Mouse (Mus musculus): ENCODE results near the gene Apof. TPM values are rescaled to one million over a fixed set of nuclear protein-coding genes. Genes with fewer than 3 reads are reported as not detected.

Apof gene
- polyA plus RNA-seq (2014; fragmentation: Illumina TruSeq; extraction: RNeasy Lipid Tissue Mini Kit (QIAGEN cat#74804); ENCODE audit: low read depth, low replicate concordance): 593 TPM

GRCm38 (mm10) chr10:128268371-128268770 is at the start of gene Apof:
Gene Apof (plus strand): TSS chr10:128268671.

DNA sequence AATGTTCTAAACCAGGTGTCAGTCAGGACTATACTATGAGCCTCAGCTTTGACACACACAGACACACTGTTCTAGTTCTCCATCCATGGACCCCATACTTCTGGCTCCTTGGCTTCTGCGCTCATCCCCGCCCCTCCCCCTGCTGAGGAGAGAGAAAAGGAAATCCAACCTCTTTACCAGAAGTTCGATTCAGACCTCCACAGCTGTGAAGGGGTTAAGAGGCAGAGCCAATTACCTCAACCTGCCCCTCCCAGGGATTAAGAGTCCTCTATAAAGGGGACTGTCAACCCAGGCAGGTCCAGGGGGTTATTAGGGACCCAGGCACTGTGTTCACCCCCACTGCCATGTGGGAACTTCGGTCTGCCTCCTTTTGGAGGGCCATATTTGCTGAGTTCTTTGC is 42.9 kb upstream of the Apof start, which contains the start of gene Mip:
Gene Mip, plus strand, starts transcription at position 301 of the 400 bp plus-strand sequence.

DNA sequence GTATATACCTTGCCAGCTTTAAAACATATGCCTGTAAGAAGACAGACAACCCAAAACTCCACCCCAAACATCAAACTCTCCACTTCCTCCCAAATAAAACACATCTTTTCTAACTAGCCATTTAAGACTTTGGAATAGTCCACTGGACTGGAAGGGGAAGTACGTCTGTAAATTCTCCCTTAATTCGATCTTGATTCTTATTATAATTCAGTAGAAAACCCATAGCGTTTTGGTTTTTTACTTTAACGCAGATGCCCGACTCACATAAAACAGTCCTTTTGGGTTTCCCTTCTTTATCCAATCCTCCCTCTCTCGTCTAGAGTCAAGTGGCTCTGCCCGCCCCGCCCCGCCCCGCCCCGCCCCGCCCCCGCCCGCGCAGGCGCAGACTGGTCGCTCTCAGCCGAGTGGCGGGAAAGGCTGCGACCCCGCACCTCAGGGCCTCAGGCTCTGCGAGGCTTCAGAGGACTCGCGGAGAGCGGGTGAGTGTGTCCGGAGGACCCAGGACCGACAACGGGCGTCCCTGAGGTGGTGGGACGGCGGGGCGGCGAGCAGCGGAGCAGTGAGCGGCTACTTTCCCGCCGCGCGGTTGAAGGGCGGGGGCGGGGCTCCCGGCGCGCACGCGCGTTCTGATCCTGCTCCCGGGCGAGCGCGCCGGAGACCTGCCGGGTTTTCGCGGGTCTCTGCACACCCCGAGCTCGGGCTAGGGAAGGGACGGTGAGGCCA is 36.6 kb upstream of the Apof start, which contains the start of gene Timeless:
Gene Timeless, plus strand, starts transcription at position 369 of the 723 bp plus-strand sequence.

DNA sequence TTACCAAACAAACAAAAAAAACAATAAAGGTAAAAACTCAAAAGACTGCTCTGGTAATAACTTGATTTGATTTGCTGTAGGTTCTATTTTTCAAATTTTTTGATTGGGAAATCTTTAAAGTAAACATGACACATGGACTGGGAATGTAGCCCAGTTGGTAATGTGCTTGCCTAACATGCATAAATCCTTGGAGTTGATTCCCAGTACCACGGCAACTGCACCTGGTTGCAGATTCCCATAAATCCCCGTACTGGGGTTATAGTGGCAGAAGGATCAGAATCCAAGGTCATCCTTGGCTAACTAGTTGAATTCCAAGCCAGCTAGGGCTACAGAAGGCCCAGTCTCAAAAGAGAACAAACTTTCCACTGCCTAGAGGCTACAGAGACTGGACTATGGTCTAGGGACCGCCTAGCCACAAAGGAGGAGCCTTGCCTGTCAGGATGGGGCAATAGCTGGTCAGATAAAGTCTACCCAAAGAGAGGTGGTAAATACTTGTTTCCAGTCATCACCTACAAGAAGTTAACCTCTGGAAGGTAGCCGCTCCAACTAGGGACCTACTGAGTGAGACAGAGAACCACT is 14.7 kb upstream of the Apof start, which contains the start of gene Apon:
Gene Apon, plus strand, starts transcription at position 420 of the 579 bp plus-strand sequence.

GRCm38 (mm10) chr10:128270287-128270841 is 1.9 kb downstream of the Apof start, which contains the start of gene Stat2:
Gene Stat2 (plus strand): TSS chr10:128270559.

DNA sequence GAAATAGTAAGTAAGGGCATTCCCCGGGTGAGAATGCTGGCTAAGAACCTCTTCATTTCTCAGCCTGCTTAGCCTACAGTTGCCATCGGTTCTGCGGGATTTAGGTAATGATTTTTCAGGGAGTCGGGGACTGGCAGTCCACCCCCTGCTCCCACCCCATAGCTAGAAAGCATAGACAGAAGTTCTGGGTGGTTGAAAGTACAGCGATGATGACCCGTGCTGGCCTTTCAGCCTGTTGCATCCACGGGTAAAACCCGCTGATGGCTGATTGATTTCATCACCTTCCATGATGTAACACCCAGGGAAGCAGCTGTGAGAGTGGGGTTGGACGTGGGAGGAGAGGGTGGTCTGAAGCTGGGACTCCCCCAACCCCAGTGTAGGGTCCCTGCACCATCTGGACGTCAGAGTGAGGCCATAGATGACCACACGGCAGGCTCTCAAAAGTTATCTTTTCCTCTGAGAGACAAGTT is 30.3 kb downstream of the Apof start, which contains the start of gene Il23a:
Gene Il23a, minus strand, starts transcription at position 51 of the 470 bp plus-strand sequence.

DNA sequence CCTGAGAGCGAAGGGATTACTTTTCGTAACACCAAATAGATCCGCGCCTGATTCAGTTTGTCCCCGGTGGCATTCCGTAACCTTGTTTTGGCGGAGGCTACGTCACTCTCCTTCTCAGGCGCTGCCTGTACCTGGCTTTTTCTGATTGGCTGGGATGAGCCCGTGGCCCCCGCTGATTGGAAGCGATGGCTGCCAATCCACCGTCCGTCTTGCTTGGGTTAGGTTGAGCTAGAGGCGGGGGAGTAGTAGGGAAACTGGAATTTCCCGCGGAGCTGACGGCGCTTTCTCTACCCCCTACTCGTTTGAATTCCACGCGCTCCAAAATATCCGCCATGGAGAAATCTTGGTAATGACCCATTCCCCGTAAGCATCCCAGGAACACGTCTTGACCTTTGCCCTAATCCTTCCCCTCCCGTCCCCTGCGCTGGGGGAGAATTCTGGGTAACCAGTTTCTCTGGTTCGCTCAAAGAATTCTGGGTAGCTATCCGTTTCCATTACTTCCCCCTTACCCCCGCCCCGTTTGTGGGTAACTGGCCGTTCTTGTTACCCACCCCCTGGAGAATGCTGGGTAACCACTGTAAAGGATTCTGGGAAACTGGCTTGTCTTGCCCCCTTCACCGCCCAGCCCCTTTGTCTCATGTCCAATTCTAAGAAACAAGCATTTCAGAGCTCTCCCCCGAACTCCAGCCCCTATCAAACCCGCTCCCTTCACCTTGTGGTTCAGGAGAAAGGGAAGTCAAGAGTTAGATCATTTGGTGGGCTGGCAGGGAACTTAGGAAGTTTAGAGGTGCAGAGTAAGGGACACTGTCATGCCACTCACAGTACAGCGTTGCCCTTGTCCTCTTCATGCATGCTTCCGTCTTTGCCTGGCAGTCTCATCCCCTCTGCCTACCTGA is 34.9 kb downstream of the Apof start, which contains the start of gene Pan2:
Gene Pan2, plus strand, starts transcription at position 210 of the 896 bp plus-strand sequence.

Other genes starting within 250 kb of the Apof start
- gene Naca, start 233.1 kb upstream of the Apof start, polyA plus RNA-seq (2014; fragmentation: Illumina TruSeq; extraction: RNeasy Lipid Tissue Mini Kit (QIAGEN cat#74804); ENCODE audit: low read depth, low replicate concordance): 612 TPM
- 279 TPM for gene Ptges3, start 209.7 kb upstream of the Apof start, polyA plus RNA-seq (2014; fragmentation: Illumina TruSeq; extraction: RNeasy Lipid Tissue Mini Kit (QIAGEN cat#74804); ENCODE audit: low read depth, low replicate concordance)
- gene Atp5b, start 185.4 kb upstream of the Apof start, polyA plus RNA-seq (2014; fragmentation: Illumina TruSeq; extraction: RNeasy Lipid Tissue Mini Kit (QIAGEN cat#74804); ENCODE audit: low read depth, low replicate concordance): 730 TPM
- 5.9 TPM for gene Baz2a, start 177.1 kb upstream of the Apof start, polyA plus RNA-seq (2014; fragmentation: Illumina TruSeq; extraction: RNeasy Lipid Tissue Mini Kit (QIAGEN cat#74804); ENCODE audit: low read depth, low replicate concordance)
- gene Rbms2, start 88.4 kb upstream of the Apof start, polyA plus RNA-seq (2014; fragmentation: Illumina TruSeq; extraction: RNeasy Lipid Tissue Mini Kit (QIAGEN cat#74804); ENCODE audit: low read depth, low replicate concordance): 5.7 TPM
- gene Gls2, start 74.2 kb upstream of the Apof start, polyA plus RNA-seq (2014; fragmentation: Illumina TruSeq; extraction: RNeasy Lipid Tissue Mini Kit (QIAGEN cat#74804); ENCODE audit: low read depth, low replicate concordance): 171 TPM
- 23.2 TPM for gene Spryd4, start 56.9 kb upstream of the Apof start, polyA plus RNA-seq (2014; fragmentation: Illumina TruSeq; extraction: RNeasy Lipid Tissue Mini Kit (QIAGEN cat#74804); ENCODE audit: low read depth, low replicate concordance)
- gene Mip, start 42.8 kb upstream of the Apof start, polyA plus RNA-seq (2014; fragmentation: Illumina TruSeq; extraction: RNeasy Lipid Tissue Mini Kit (QIAGEN cat#74804); ENCODE audit: low read depth, low replicate concordance): not detected
- 0.69 TPM for gene Timeless, start 36.6 kb upstream of the Apof start, polyA plus RNA-seq (2014; fragmentation: Illumina TruSeq; extraction: RNeasy Lipid Tissue Mini Kit (QIAGEN cat#74804); ENCODE audit: low read depth, low replicate concordance)
- gene Apon, start 14.6 kb upstream of the Apof start, polyA plus RNA-seq (2014; fragmentation: Illumina TruSeq; extraction: RNeasy Lipid Tissue Mini Kit (QIAGEN cat#74804); ENCODE audit: low read depth, low replicate concordance): 346 TPM
- gene Stat2, start 1.9 kb downstream of the Apof start, polyA plus RNA-seq (2014; fragmentation: Illumina TruSeq; extraction: RNeasy Lipid Tissue Mini Kit (QIAGEN cat#74804); ENCODE audit: low read depth, low replicate concordance): 18.9 TPM
- not detected for gene Il23a, start 30.1 kb downstream of the Apof start, polyA plus RNA-seq (2014; fragmentation: Illumina TruSeq; extraction: RNeasy Lipid Tissue Mini Kit (QIAGEN cat#74804); ENCODE audit: low read depth, low replicate concordance)
- 6.5 TPM for gene Pan2, start 34.7 kb downstream of the Apof start, polyA plus RNA-seq (2014; fragmentation: Illumina TruSeq; extraction: RNeasy Lipid Tissue Mini Kit (QIAGEN cat#74804); ENCODE audit: low read depth, low replicate concordance)
- gene Cnpy2, start 53.8 kb downstream of the Apof start, polyA plus RNA-seq (2014; fragmentation: Illumina TruSeq; extraction: RNeasy Lipid Tissue Mini Kit (QIAGEN cat#74804); ENCODE audit: low read depth, low replicate concordance): 59.7 TPM
- 53.8 TPM for gene Cs, start 69.1 kb downstream of the Apof start, polyA plus RNA-seq (2014; fragmentation: Illumina TruSeq; extraction: RNeasy Lipid Tissue Mini Kit (QIAGEN cat#74804); ENCODE audit: low read depth, low replicate concordance)
- 18.8 TPM for gene Coq10a, start 100.3 kb downstream of the Apof start, polyA plus RNA-seq (2014; fragmentation: Illumina TruSeq; extraction: RNeasy Lipid Tissue Mini Kit (QIAGEN cat#74804); ENCODE audit: low read depth, low replicate concordance)
- 3.7 TPM for gene Ankrd52, start 108.4 kb downstream of the Apof start, polyA plus RNA-seq (2014; fragmentation: Illumina TruSeq; extraction: RNeasy Lipid Tissue Mini Kit (QIAGEN cat#74804); ENCODE audit: low read depth, low replicate concordance)
- not detected for gene Slc39a5, start 132.6 kb downstream of the Apof start, polyA plus RNA-seq (2014; fragmentation: Illumina TruSeq; extraction: RNeasy Lipid Tissue Mini Kit (QIAGEN cat#74804); ENCODE audit: low read depth, low replicate concordance)
- gene Nabp2, start 142.8 kb downstream of the Apof start, polyA plus RNA-seq (2014; fragmentation: Illumina TruSeq; extraction: RNeasy Lipid Tissue Mini Kit (QIAGEN cat#74804); ENCODE audit: low read depth, low replicate concordance): 26.7 TPM
- gene Rnf41, start 143.0 kb downstream of the Apof start, polyA plus RNA-seq (2014; fragmentation: Illumina TruSeq; extraction: RNeasy Lipid Tissue Mini Kit (QIAGEN cat#74804); ENCODE audit: low read depth, low replicate concordance): 2.3 TPM
- gene Smarcc2, start 190.6 kb downstream of the Apof start, polyA plus RNA-seq (2014; fragmentation: Illumina TruSeq; extraction: RNeasy Lipid Tissue Mini Kit (QIAGEN cat#74804); ENCODE audit: low read depth, low replicate concordance): 34.1 TPM
- gene Myl6, start 225.5 kb downstream of the Apof start, polyA plus RNA-seq (2014; fragmentation: Illumina TruSeq; extraction: RNeasy Lipid Tissue Mini Kit (QIAGEN cat#74804); ENCODE audit: low read depth, low replicate concordance): 58.1 TPM
- gene Myl6b, start 230.0 kb downstream of the Apof start, polyA plus RNA-seq (2014; fragmentation: Illumina TruSeq; extraction: RNeasy Lipid Tissue Mini Kit (QIAGEN cat#74804); ENCODE audit: low read depth, low replicate concordance): not detected

Measured in liver, adult 10 weeks (tissue).